Mouse (Mus musculus): ENCODE data around the gene Ptma. TPM values are rescaled to one million over a fixed set of nuclear protein-coding genes. Genes with fewer than 3 reads are reported as not detected.

Gene Ptma
- polyA plus RNA-seq (2014; fragmentation: Illumina TruSeq; extraction: RNeasy Lipid Tissue Mini Kit (QIAGEN cat#74804); ENCODE audit: low read depth, low replicate concordance), result 1,224 TPM

GRCm38 (mm10) chr1:86526116-86526788 lies at the start of gene Ptma:
TSS of gene Ptma (plus strand) at chr1:86526726.

Other genes starting within 250 kb of the Ptma start
- 0.93 TPM for gene B3gnt7, start 223.9 kb upstream of the Ptma start, polyA plus RNA-seq (2014; fragmentation: Illumina TruSeq; extraction: RNeasy Lipid Tissue Mini Kit (QIAGEN cat#74804); ENCODE audit: low read depth, low replicate concordance)
- 323 TPM for gene Ncl, start 167.3 kb upstream of the Ptma start, polyA plus RNA-seq (2014; fragmentation: Illumina TruSeq; extraction: RNeasy Lipid Tissue Mini Kit (QIAGEN cat#74804); ENCODE audit: low read depth, low replicate concordance)
- gene Nmur1, start 100.5 kb upstream of the Ptma start, polyA plus RNA-seq (2014; fragmentation: Illumina TruSeq; extraction: RNeasy Lipid Tissue Mini Kit (QIAGEN cat#74804); ENCODE audit: low read depth, low replicate concordance), result not detected
- not detected for gene Tex44, start 100.4 kb upstream of the Ptma start, polyA plus RNA-seq (2014; fragmentation: Illumina TruSeq; extraction: RNeasy Lipid Tissue Mini Kit (QIAGEN cat#74804); ENCODE audit: low read depth, low replicate concordance)
- 24.2 TPM for gene Pde6d, start 55.9 kb downstream of the Ptma start, polyA plus RNA-seq (2014; fragmentation: Illumina TruSeq; extraction: RNeasy Lipid Tissue Mini Kit (QIAGEN cat#74804); ENCODE audit: low read depth, low replicate concordance)
- 2.5 TPM for gene Cops7b, start 56.2 kb downstream of the Ptma start, polyA plus RNA-seq (2014; fragmentation: Illumina TruSeq; extraction: RNeasy Lipid Tissue Mini Kit (QIAGEN cat#74804); ENCODE audit: low read depth, low replicate concordance)
- gene Nppc, start 143.8 kb downstream of the Ptma start, polyA plus RNA-seq (2014; fragmentation: Illumina TruSeq; extraction: RNeasy Lipid Tissue Mini Kit (QIAGEN cat#74804); ENCODE audit: low read depth, low replicate concordance), result not detected
- 9.5 TPM for gene Dis3l2, start 177.1 kb downstream of the Ptma start, polyA plus RNA-seq (2014; fragmentation: Illumina TruSeq; extraction: RNeasy Lipid Tissue Mini Kit (QIAGEN cat#74804); ENCODE audit: low read depth, low replicate concordance)